ENCODE assay signal across 20 mouse cellular contexts in genomic region chr3:61592342-61592741, GRCm38 (mm10).
DNase-seq lines count a peak whose midpoint lies in the region; ATAC-seq lines count a peak whose summit lies in the region.
"Had no signal": no experiment of that assay in that cellular context is flagged by ENCODE, and none has a peak within 500 bp of the region (broad histone marks: within the 10 kb centered on the region; RNA-seq: fewer than 3 reads in every experiment).

No protein-coding gene starts in this region.

- 92% methylated on average over 2 of the region's 2 CpGs for WGBS in forebrain, embryonic 15.5 days
- WGBS in heart, embryonic 12.5 days, result 75% methylated on average over 2 of the region's 2 CpGs

- no peaks in the 10 kb centered on the region for H3K9me3 ChIP-seq in forebrain, embryonic 15.5 days
- H3K9me3 ChIP-seq in heart, embryonic 12.5 days (replicated peaks), result no peaks in the 10 kb centered on the region
- H3K9me3 ChIP-seq: embryonic facial prominence, embryonic 12.5 days; forebrain, embryonic 12.5 days; heart, embryonic 13.5 days; hindbrain, embryonic 12.5 days had no signal

- H3K27ac ChIP-seq in forebrain, embryonic 15.5 days (replicated peaks), result no peak overlapping the region
- no peak overlapping the region for H3K27ac ChIP-seq in heart, embryonic 12.5 days (ENCODE audit: poor library complexity, severe bottlenecking)
- H3K27ac ChIP-seq: embryonic facial prominence, embryonic 12.5 days; forebrain, embryonic 12.5 days; heart, embryonic 13.5 days; hindbrain, embryonic 12.5 days had no signal

- H3K36me3 ChIP-seq in forebrain, embryonic 15.5 days, result no peaks in the 10 kb centered on the region
- H3K36me3 ChIP-seq in heart, embryonic 12.5 days, result no peaks in the 10 kb centered on the region
- H3K36me3 ChIP-seq: embryonic facial prominence, embryonic 12.5 days; forebrain, embryonic 12.5 days; heart, embryonic 13.5 days; hindbrain, embryonic 12.5 days had no signal

- no peaks in the 10 kb centered on the region for H3K4me1 ChIP-seq in forebrain, embryonic 15.5 days
- H3K4me1 ChIP-seq in heart, embryonic 12.5 days (replicated peaks), result no peaks in the 10 kb centered on the region
- H3K4me1 ChIP-seq: embryonic facial prominence, embryonic 12.5 days; forebrain, embryonic 12.5 days; heart, embryonic 13.5 days; hindbrain, embryonic 12.5 days had no signal

- H3K4me2 ChIP-seq in forebrain, embryonic 15.5 days (replicated peaks), result no peak overlapping the region
- no peak overlapping the region for H3K4me2 ChIP-seq in heart, embryonic 12.5 days
- H3K4me2 ChIP-seq: embryonic facial prominence, embryonic 12.5 days; forebrain, embryonic 12.5 days; heart, embryonic 13.5 days; hindbrain, embryonic 12.5 days had no signal

- no peak overlapping the region for H3K9ac ChIP-seq in forebrain, embryonic 15.5 days (replicated peaks)
- H3K9ac ChIP-seq in heart, embryonic 12.5 days, result no peak overlapping the region
- H3K9ac ChIP-seq: embryonic facial prominence, embryonic 12.5 days; forebrain, embryonic 12.5 days; forebrain, postnatal 0 days; heart, embryonic 13.5 days; hindbrain, embryonic 12.5 days had no signal

- no peaks in the 10 kb centered on the region for H3K27me3 ChIP-seq in forebrain, embryonic 15.5 days
- no peaks in the 10 kb centered on the region for H3K27me3 ChIP-seq in heart, embryonic 12.5 days (replicated peaks)
- H3K27me3 ChIP-seq: embryonic facial prominence, embryonic 12.5 days; forebrain, embryonic 12.5 days; heart, embryonic 13.5 days; hindbrain, embryonic 12.5 days had no signal

- peak; percentile 98 for ATAC-seq in common myeloid progenitor, adult 5-6 weeks (replicated peaks; ENCODE audit: low read depth, poor library complexity, severe bottlenecking)
- ATAC-seq in megakaryocyte progenitor cell, adult 5-6 weeks (replicated peaks; ENCODE audit: poor library complexity), result peak; percentile 96
- ATAC-seq in forebrain, embryonic 15.5 days (replicated peaks), result no peak
- ATAC-seq in heart, embryonic 12.5 days (ENCODE audit: insufficient number of reproducible peaks, low FRiP score), result no peak
- ATAC-seq: forebrain, postnatal 0 days; hindbrain, embryonic 16.5 days had no signal

- DNase-seq in 416B (ENCODE audit: low read depth), result peak; percentile 91
- DNase-seq in A20 (ENCODE audit: low read depth, low spot score), result peak; percentile 43
- no peak for DNase-seq in embryo, embryonic 10.5 days (ENCODE audit: low spot score)
- DNase-seq in natural killer cell, adult 2 months (ENCODE audit: low spot score in 2 of 2), result no peak
- DNase-seq: adrenal gland, adult 2 months; adrenal gland, postnatal 25 days; cerebellum, adult 2 months; cerebellum, postnatal 10 days; forebrain, postnatal 0 days; gastrocnemius, postnatal 14 days; heart, postnatal 36 days had no signal

- H3K4me3 ChIP-seq in forebrain, embryonic 15.5 days, result no peak overlapping the region
- no peak overlapping the region for H3K4me3 ChIP-seq in heart, embryonic 12.5 days
- H3K4me3 ChIP-seq: embryonic facial prominence, embryonic 12.5 days; forebrain, embryonic 12.5 days; heart, embryonic 13.5 days; hindbrain, embryonic 12.5 days had no signal

Comparison
In these comparisons a context has a peak if more than half of its experiments do, and no peak if none do; other contexts are left out.
1. DNase-seq: peak in 416B (single experiment) and A20 (single experiment); none in embryo, embryonic 10.5 days (single experiment) and natural killer cell, adult 2 months (0 of 2).
2. ATAC-seq: peak in common myeloid progenitor, adult 5-6 weeks (single experiment) and megakaryocyte progenitor cell, adult 5-6 weeks (single experiment); none in forebrain, embryonic 15.5 days (single experiment) and heart, embryonic 12.5 days (single experiment).